Mouse (Mus musculus) liver, embryonic 12.5 days (tissue): ENCODE results near the gene Cdkal1. TPM values are rescaled to one million over a fixed set of nuclear protein-coding genes. Genes with fewer than 3 reads are reported as not detected.

ENCODE experiments used
- ATAC-seq: fragments of 200-750 bp; cut with Nextera tagmentation; 2 replicates; pipeline ENCODE4 v1.8.0; 2017; ENCODE audit warnings: moderate number of reproducible peaks, mild to moderate bottlenecking, moderate library complexity
- H3K27ac ChIP-seq: fragments of 300-500 bp; sonication (generic); 2 replicates; pipeline ENCODE4 v1.5.1; 2016; ENCODE audit warnings: mild to moderate bottlenecking
- H3K27me3 ChIP-seq: fragments of 300-500 bp; sonication (generic); replicated peaks from 2 replicates; pipeline ENCODE4 v1.6.1; 2016; ENCODE audit warnings: mild to moderate bottlenecking, moderate library complexity
- H3K36me3 ChIP-seq: fragments of 300-500 bp; sonication (generic); 2 replicates; pipeline ENCODE4 v1.6.1; 2016; ENCODE audit warnings: mild to moderate bottlenecking, moderate library complexity
- H3K4me1 ChIP-seq: fragments of 300-500 bp; sonication (generic); 2 replicates; pipeline ENCODE4 v1.6.1; 2016
- H3K4me2 ChIP-seq: fragments of 300-500 bp; sonication (generic); 2 replicates; pipeline ENCODE4 v1.6.1; 2016; ENCODE audit warnings: mild to moderate bottlenecking, moderate library complexity
- H3K4me3 ChIP-seq: fragments of 300-500 bp; sonication (generic); 2 replicates; pipeline ENCODE4 v1.5.1; 2016; ENCODE audit warnings: mild to moderate bottlenecking, moderate library complexity
- H3K9ac ChIP-seq: fragments of 300-500 bp; sonication (generic); 2 replicates; pipeline ENCODE4 v1.6.1; 2016; ENCODE audit warnings: mild to moderate bottlenecking, moderate library complexity
- H3K9me3 ChIP-seq: fragments of 300-500 bp; sonication (generic); replicated peaks from 2 replicates; pipeline ENCODE4 v1.6.1; 2016; ENCODE audit warnings: mild to moderate bottlenecking, moderate library complexity
- WGBS: fragments of 180-500 bp; shearing (Covaris S2); methylation state at CpG from one replicate; pipeline ENCODE4 v1.1.7; 2016; ENCODE audit not compliant: insufficient replicate concordance; 5-methylcytosine and 5-hydroxymethylcytosine counted together
- polyA plus RNA-seq: library from polyadenylated mRNA; unstranded; fragments of >200 nt; fragmentation: Nextera tagmentation; extraction: Ambion mirVana; gene quantifications from 2 replicates; pipeline ENCODE4 v1.2.1, GENCODE M21; 2016

Gene Cdkal1
- polyA plus RNA-seq, 1 experiment from 2014 or later: 16.0 TPM

DNA sequence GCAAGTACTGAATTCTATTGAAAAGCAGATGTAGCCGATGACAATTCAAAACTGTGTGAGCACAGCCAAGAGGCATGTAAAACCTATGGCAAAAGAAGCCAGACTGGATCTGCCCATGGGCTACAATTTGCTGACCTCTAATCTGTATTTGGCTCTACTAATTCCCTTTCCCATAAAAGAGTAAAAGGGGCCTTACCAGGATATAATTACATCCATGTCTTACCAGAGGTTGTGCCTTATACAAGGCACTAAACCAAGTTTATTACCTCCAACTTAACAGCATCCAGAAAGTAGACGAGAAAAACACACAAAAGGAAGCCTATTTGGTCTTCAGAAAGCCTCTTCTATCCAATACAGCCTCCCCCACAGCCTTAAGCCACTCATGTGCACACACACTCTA lies 213.2 kb downstream of the Cdkal1 start:
- H3K9ac ChIP-seq: no peak overlapping the region
- peaks cover 7% of the 10 kb centered on the region for H3K4me1 ChIP-seq
- no peak for ATAC-seq
- H3K4me3 ChIP-seq: no peak overlapping the region
- no peaks in the 10 kb centered on the region for H3K27me3 ChIP-seq
- WGBS: 77% methylated on average over 2 of the region's 2 CpGs
- no peak overlapping the region for H3K27ac ChIP-seq
- H3K36me3 ChIP-seq: no peaks in the 10 kb centered on the region
- no peaks in the 10 kb centered on the region for H3K9me3 ChIP-seq
- H3K4me2 ChIP-seq: no peak overlapping the region

DNA sequence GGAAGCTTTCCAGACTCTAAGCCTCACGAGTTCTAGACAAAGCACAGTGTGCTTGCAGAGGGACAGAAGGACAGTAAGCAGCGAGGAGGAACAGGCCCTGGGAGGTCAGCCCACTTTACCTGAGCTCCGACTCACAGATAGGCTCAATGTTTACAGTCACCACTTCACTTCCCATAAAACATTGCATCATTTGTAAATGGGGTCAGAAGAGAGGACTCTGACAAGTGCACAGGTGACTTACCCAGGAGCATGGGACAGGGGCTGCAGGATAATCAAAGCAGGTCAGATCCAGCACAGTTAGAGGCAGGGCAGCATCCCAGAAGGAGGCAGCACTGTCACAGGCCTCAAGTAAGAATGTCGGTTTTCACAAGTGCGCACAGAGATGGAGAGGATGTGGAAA lies 214.3 kb downstream of the Cdkal1 start:
- H3K4me1 ChIP-seq: peaks cover 7% of the 10 kb centered on the region
- H3K36me3 ChIP-seq: no peaks in the 10 kb centered on the region
- H3K4me2 ChIP-seq: no peak overlapping the region
- 75% methylated on average over 5 of the region's 5 CpGs for WGBS
- H3K9me3 ChIP-seq: no peaks in the 10 kb centered on the region
- no peak overlapping the region for H3K4me3 ChIP-seq
- no peak for ATAC-seq
- H3K27ac ChIP-seq: no peak overlapping the region
- no peaks in the 10 kb centered on the region for H3K27me3 ChIP-seq
- H3K9ac ChIP-seq: no peak overlapping the region

DNA sequence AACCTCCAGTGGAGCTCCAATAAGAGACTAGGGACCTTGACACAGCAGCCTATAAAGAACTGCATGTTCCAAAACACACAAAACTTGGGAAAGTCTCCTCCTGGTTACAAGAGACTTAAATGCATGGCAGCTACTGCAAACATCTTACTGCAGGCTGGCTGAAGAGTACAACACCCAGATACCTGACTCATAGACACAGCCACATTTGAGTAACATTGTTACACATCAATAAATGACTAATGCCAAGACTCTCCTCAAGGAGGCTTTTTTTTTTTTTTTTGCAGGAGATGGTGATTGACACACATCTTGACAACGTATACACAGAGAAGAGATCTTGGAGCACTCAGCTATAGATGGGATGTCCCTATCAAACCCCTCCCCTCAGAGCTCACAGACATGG lies 215.3 kb downstream of the Cdkal1 start:
- no peak overlapping the region for H3K9ac ChIP-seq
- H3K27ac ChIP-seq: no peak overlapping the region
- no peaks in the 10 kb centered on the region for H3K36me3 ChIP-seq
- H3K9me3 ChIP-seq: no peaks in the 10 kb centered on the region
- no peak overlapping the region for H3K4me3 ChIP-seq
- ATAC-seq: no peak
- no peak overlapping the region for H3K4me2 ChIP-seq
- peaks cover 7% of the 10 kb centered on the region for H3K4me1 ChIP-seq
- WGBS: 61% methylated on average over 1 of the region's 1 CpGs
- H3K27me3 ChIP-seq: no peaks in the 10 kb centered on the region

DNA sequence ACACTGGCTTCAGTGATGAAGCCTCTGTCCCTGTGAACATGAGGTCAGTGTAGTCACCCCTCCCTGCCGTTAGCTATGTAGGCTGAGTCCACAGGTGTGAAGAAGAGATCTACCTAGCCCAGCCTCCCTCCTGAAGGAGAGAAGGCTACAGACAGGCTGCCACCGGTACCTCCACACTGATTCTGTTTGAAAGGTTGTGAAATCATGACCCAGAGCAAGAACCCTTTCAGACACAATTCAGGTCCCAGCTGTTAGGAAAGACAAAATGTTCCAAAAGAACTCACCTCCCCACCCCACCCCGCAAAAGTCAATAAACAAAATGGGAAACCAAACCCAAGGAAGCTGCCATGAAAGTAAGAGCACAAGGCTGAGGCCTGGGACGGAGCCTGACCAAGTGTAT lies 217.2 kb downstream of the Cdkal1 start:
- Histone ChIP-seq H3K36me3 (no peaks in the 10 kb centered on the region), H3K9me3 (no peaks in the 10 kb centered on the region), H3K4me2 (no peak overlapping the region), H3K4me1 (peaks cover 7% of the 10 kb centered on the region), H3K4me3 (no peak overlapping the region), H3K9ac (no peak overlapping the region), H3K27ac (no peak overlapping the region), H3K27me3 (no peaks in the 10 kb centered on the region)
- ATAC-seq: no peak
- WGBS: 77% methylated on average over 4 of the region's 4 CpGs

DNA sequence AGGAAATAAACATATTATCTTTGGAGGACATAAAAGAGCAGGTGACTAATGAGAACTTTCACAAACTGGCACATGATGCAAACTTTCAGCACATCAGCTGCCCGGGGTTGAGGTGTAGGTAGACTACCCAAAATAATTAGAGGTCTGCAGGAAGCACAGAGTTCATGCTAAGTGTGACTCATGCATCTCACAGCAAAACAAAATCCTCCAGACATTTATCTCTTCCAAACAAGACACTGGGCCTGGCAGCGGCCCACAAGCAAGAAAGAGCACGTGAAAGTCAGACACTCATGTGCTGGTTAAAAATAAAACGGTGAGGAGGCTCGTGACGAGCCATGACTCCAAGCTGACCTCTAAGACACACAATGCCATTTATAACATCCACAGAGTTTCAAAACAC lies 217.7 kb downstream of the Cdkal1 start:
- Histone ChIP-seq H3K9me3 (no peaks in the 10 kb centered on the region), H3K27me3 (no peaks in the 10 kb centered on the region), H3K4me1 (peaks cover 7% of the 10 kb centered on the region), H3K9ac (no peak overlapping the region), H3K27ac (no peak overlapping the region), H3K4me2 (no peak overlapping the region), H3K36me3 (no peaks in the 10 kb centered on the region), H3K4me3 (no peak overlapping the region)
- no peak for ATAC-seq
- WGBS: 43% methylated on average over 6 of the region's 6 CpGs

DNA sequence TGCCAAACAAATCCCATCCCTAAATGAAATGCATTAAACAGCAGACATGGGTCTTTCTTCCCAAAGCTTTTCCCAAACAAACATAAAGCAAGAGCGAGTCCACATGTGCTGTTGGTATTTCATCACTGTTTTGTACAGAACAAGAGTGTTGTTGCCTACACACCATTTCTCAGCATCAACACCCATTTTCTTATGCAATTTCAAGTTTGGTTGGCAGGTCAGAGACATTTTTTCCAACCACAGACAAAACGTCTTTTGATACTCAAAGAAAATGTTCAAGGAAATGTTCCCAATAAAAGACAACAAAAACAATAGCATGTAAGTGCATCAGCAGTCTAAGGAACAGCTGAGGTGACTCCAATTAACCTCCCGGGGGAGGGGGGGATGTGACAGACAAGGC lies 219.9 kb downstream of the Cdkal1 start:
- ATAC-seq: no peak
- H3K27me3 ChIP-seq: no peaks in the 10 kb centered on the region
- H3K9me3 ChIP-seq: no peaks in the 10 kb centered on the region
- no peak overlapping the region for H3K4me3 ChIP-seq
- no peak overlapping the region for H3K27ac ChIP-seq
- no peak overlapping the region for H3K4me2 ChIP-seq
- 62% methylated on average over 3 of the region's 3 CpGs for WGBS
- H3K4me1 ChIP-seq: peaks cover 7% of the 10 kb centered on the region
- H3K36me3 ChIP-seq: no peaks in the 10 kb centered on the region
- no peak overlapping the region for H3K9ac ChIP-seq

DNA sequence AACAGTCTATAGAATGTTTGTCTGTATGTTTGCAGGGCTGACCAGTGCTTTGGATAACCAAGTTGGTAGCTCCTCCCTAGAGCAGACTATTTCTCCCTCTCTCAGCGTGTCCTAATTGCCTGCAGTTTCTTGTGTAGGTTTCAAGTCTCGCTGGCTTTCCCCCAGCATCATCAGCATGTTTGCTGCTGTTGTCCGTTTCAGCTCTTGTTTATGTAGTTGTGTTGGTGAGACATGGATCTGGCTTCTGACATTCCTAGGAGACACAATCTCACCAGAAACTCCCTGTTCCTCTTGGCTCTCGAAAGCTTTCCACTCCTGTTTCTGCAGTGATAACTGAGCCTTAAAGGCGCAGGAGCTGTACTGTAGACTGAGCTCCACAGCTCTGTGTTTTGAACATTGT lies 224.1 kb downstream of the Cdkal1 start:
- no peak overlapping the region for H3K9ac ChIP-seq
- no peaks in the 10 kb centered on the region for H3K36me3 ChIP-seq
- H3K4me3 ChIP-seq: no peak overlapping the region
- no peak for ATAC-seq
- 0 out of 2 replicates have a peak, but pooled peaks cover 4% of the 10 kb centered on the region for H3K4me1 ChIP-seq
- 62% methylated on average over 5 of the region's 5 CpGs for WGBS
- H3K4me2 ChIP-seq: no peak overlapping the region
- no peaks in the 10 kb centered on the region for H3K9me3 ChIP-seq
- no peak overlapping the region for H3K27ac ChIP-seq
- H3K27me3 ChIP-seq: no peaks in the 10 kb centered on the region

DNA sequence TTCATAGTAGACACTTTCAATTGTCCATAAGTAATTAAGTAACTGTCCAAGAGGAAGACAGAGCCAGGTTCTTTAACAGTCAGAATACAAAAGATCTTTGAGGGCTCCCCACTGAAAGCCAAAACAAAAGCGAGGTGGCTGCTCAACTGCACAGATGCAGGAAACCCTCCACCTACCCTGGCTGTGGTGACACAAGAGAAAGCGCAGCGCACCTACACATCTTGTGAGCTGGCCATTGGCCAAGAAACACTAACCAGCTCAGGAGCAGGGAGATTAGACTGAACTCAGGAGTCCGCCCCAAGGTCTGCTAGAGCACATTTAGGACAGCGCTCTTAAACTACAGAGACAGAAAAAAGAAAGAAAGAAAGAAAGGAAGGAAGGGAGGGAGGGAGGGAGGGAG lies 226.9 kb downstream of the Cdkal1 start:
- Histone ChIP-seq H3K36me3 (no peaks in the 10 kb centered on the region), H3K4me3 (no peak overlapping the region), H3K27me3 (no peaks in the 10 kb centered on the region), H3K27ac (no peak overlapping the region), H3K4me1 (peaks cover 13% of the 10 kb centered on the region; the same call in 1 of the 2 replicates), H3K9me3 (no peaks in the 10 kb centered on the region), H3K9ac (no peak overlapping the region), H3K4me2 (no peak overlapping the region)
- WGBS: 79% methylated on average over 5 of the region's 5 CpGs
- no peak for ATAC-seq

DNA sequence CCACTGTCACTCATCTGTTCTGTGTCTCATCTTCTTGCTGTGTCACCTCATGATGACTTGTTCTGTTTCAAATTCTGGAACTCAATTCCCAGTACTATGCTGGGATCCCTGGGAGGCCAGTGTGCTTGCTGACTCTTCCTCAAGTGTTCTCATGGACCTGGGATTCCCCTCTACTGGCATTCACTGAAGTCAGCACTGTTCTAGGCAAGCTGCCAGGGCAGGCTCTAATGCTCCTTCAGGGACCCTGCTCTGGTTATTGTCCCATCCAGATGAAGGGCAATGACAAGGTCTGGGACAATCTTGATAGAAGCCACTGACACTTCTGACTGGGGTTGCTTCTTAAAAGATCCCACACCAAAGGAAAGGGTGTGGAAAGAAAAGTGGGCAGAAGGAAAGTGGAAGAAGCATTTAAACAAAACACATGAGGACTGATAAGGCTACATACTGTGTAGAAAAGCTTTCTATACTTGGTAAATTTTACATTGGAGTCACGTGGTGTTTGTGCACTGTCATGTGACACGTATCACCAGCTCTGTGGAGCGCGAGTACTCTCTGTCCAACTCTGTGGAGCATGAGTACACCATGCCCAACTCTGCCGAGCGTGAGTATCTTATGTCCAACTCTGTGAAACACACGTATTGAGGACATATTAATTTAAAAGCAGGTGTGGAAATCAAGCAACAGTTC lies 227.9 kb downstream of the Cdkal1 start:
- no peak overlapping the region for H3K9ac ChIP-seq
- no peak overlapping the region for H3K4me3 ChIP-seq
- ATAC-seq: no peak
- H3K4me2 ChIP-seq: no peak overlapping the region
- H3K36me3 ChIP-seq: no peaks in the 10 kb centered on the region
- no peaks in the 10 kb centered on the region for H3K9me3 ChIP-seq
- 75% methylated on average over 7 of the region's 7 CpGs for WGBS
- H3K27ac ChIP-seq: no peak overlapping the region
- H3K27me3 ChIP-seq: no peaks in the 10 kb centered on the region
- peaks cover 15% of the 10 kb centered on the region; the same call in 1 of the 2 replicates for H3K4me1 ChIP-seq

DNA sequence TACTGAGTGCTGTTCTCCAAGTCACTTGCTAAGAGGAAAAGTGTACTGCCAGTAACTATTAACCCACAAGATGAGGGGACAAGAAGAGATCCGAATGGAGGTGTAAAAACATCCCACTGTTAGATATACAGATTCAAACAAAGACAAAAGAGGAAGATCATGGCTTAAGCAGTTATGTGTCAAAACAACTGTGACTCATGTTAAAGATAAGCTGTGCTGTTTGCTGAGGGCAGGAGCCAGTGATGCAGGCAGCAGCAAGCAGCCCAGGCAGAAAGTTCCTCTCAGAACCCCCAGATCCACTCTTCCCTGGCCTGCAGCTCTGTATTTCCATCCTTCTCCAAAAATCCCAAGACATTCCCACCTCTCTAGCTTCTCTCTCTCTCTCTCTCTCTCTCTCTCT lies 230.5 kb downstream of the Cdkal1 start:
- no peak for ATAC-seq
- WGBS: 6% methylated on average over 1 of the region's 1 CpGs
- H3K27ac ChIP-seq: no peak overlapping the region
- no peak overlapping the region for H3K4me3 ChIP-seq
- no peaks in the 10 kb centered on the region for H3K9me3 ChIP-seq
- H3K27me3 ChIP-seq: no peaks in the 10 kb centered on the region
- H3K4me1 ChIP-seq: peaks cover 15% of the 10 kb centered on the region; the same call in 1 of the 2 replicates
- H3K36me3 ChIP-seq: no peaks in the 10 kb centered on the region
- H3K9ac ChIP-seq: no peak overlapping the region
- H3K4me2 ChIP-seq: no peak overlapping the region

DNA sequence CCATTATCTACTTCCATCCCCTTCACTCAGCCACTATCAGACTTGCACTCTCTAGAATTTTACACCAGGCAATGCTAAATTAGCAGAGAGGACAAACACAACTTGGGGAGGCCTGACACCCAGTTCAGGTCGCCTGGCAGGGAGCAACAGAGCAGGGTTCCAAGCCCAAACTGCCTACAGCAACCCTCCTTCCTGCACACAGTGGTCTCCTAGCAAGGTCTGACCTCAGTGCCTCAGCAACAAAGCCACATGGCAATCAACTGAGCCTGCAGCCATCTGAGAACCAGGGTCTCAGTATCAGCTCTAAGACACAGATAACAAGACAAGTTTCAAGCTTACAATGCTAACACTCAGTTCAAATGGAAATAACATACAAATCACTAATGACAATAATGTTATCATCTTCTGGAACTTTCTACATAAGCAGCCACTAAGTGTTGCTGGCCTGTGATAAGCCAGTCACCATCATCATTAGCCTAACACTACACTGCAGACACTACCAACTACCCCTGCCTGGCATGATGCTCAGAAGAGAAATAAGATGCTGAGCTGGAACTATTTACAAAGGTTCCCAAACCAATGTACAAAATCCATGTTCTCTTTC lies 231.7 kb downstream of the Cdkal1 start:
- no peak overlapping the region for H3K27ac ChIP-seq
- no peak overlapping the region for H3K4me3 ChIP-seq
- H3K9me3 ChIP-seq: no peaks in the 10 kb centered on the region
- no peaks in the 10 kb centered on the region for H3K27me3 ChIP-seq
- 33% methylated on average over 1 of the region's 1 CpGs for WGBS
- H3K9ac ChIP-seq: no peak overlapping the region
- peaks cover 15% of the 10 kb centered on the region; the same call in 1 of the 2 replicates for H3K4me1 ChIP-seq
- no peak for ATAC-seq
- H3K4me2 ChIP-seq: no peak overlapping the region
- no peaks in the 10 kb centered on the region for H3K36me3 ChIP-seq

DNA sequence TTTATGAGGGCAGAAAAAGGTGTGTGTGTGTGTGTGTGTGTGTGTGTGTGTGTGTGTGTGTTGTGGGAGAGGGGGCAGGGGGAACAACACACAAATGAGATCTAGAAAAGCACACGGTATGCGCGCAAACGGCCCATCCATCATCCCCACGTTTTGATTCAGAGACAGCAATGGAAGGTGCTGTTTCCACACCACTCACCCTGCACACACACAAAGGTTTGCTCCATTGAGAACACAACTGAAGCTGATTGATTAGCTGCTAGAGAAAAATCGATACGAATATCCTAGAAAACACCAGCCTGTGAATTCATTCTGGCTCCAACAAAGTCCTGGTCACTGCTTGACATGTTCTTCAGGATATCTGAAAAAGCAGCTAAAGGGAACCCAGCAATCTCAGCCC lies 233.6 kb downstream of the Cdkal1 start:
- H3K9ac ChIP-seq: no peak overlapping the region
- H3K4me1 ChIP-seq: peaks cover 15% of the 10 kb centered on the region
- no peak for ATAC-seq
- H3K9me3 ChIP-seq: no peaks in the 10 kb centered on the region
- no peak overlapping the region for H3K27ac ChIP-seq
- WGBS: 79% methylated on average over 7 of the region's 7 CpGs
- no peak overlapping the region for H3K4me3 ChIP-seq
- H3K36me3 ChIP-seq: no peaks in the 10 kb centered on the region
- no peak overlapping the region for H3K4me2 ChIP-seq
- no peaks in the 10 kb centered on the region for H3K27me3 ChIP-seq

DNA sequence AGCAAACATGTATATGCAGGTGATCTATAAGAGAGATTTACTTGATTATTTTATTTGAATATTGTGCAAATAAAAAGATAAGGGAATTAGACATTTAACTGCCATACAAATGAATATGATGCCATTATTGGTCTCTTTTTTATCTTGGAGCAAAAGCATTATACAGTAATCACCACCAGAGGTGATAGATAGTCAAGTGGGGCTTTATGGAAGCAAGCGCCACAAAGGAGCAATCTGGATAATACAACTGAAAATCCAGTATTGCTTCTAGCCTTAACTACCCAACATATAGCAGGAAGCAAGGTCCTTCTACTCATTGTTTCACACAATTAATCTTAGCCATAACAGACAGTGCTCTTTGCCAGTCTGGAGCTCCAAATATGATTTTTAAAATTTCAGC lies 234.1 kb downstream of the Cdkal1 start:
- H3K4me1 ChIP-seq: peaks cover 19% of the 10 kb centered on the region
- H3K4me3 ChIP-seq: no peak overlapping the region
- H3K27me3 ChIP-seq: no peaks in the 10 kb centered on the region
- H3K36me3 ChIP-seq: no peaks in the 10 kb centered on the region
- no peaks in the 10 kb centered on the region for H3K9me3 ChIP-seq
- no peak overlapping the region for H3K4me2 ChIP-seq
- H3K9ac ChIP-seq: no peak overlapping the region
- H3K27ac ChIP-seq: no peak overlapping the region
- WGBS: 86% methylated on average over 1 of the region's 1 CpGs
- ATAC-seq: no peak
